Comparison of ENCODE assay signal across 8 mouse cellular contexts in genomic region chr8:120633665-120634271, GRCm38 (mm10). TPM values are rescaled to one million over a fixed set of nuclear protein-coding genes. Genes with fewer than 3 reads are reported as not detected.
A peak's percentile ranks its signal among the peaks of the same experiment; 100 is the strongest.
DNase-seq lines count a peak whose midpoint lies in the region; ATAC-seq lines count a peak whose summit lies in the region.

No protein-coding gene starts in this region.

- H3K27me3 ChIP-seq in kidney, embryonic 14.5 days (ENCODE audit: control insufficient read depth, insufficient read depth, low read length), result no peaks in the 10 kb centered on the region; the same call in 1 of the 2 replicates
- peaks cover 29% of the 10 kb centered on the region for H3K27me3 ChIP-seq in forebrain, embryonic 14.5 days (replicated peaks; ENCODE audit: control insufficient read depth, insufficient read depth, low read length)

- 1% methylated on average over 44 of the region's 44 CpGs for WGBS in kidney, embryonic 14.5 days
- under 1% methylated on average over 41 of the region's 44 CpGs for WGBS in forebrain, embryonic 14.5 days

- H3K27ac ChIP-seq in kidney, embryonic 14.5 days (ENCODE audit: low read depth, low read length), result no peak overlapping the region
- H3K27ac ChIP-seq in forebrain, embryonic 14.5 days (ENCODE audit: low read depth, low read length), result no peak overlapping the region

- H3K4me2 ChIP-seq in kidney, embryonic 14.5 days (replicated peaks; ENCODE audit: low read depth, low read length), result peak overlapping the region; percentile 100
- peak overlapping the region; percentile 95 for H3K4me2 ChIP-seq in forebrain, embryonic 14.5 days (ENCODE audit: low read length)

- peak overlapping the region; percentile 62 for H3K9ac ChIP-seq in kidney, embryonic 14.5 days (ENCODE audit: low read depth, low read length)
- H3K9ac ChIP-seq in forebrain, embryonic 14.5 days (ENCODE audit: low read length), result peak overlapping the region; percentile 68

- no peaks in the 10 kb centered on the region for H3K36me3 ChIP-seq in kidney, embryonic 14.5 days (ENCODE audit: control insufficient read depth, insufficient read depth, low read length)
- H3K36me3 ChIP-seq in forebrain, embryonic 14.5 days (ENCODE audit: control insufficient read depth, insufficient read depth, low read length), result no peaks in the 10 kb centered on the region

- peak overlapping the region; percentile 63 for H3K4me3 ChIP-seq in kidney, embryonic 14.5 days (ENCODE audit: low read length)
- peak overlapping the region; percentile 55 for H3K4me3 ChIP-seq in forebrain, embryonic 14.5 days (ENCODE audit: low read depth, low read length)

- peaks cover 10% of the 10 kb centered on the region for H3K4me1 ChIP-seq in kidney, embryonic 14.5 days (ENCODE audit: control insufficient read depth, insufficient read depth, low read length)
- peaks cover 4% of the 10 kb centered on the region; the same call in 1 of the 2 replicates for H3K4me1 ChIP-seq in forebrain, embryonic 14.5 days (ENCODE audit: control insufficient read depth, insufficient read depth, low read length)

- peaks cover 2% of the 10 kb centered on the region; the same call in 1 of the 2 replicates for H3K9me3 ChIP-seq in kidney, embryonic 14.5 days (ENCODE audit: control insufficient read depth, low read length)
- H3K9me3 ChIP-seq in forebrain, embryonic 14.5 days (replicated peaks; ENCODE audit: control insufficient read depth, low read length), result no peaks in the 10 kb centered on the region

- no peak for DNase-seq in kidney, postnatal 25 days
- DNase-seq in Muller cell, postnatal 12 days (ENCODE audit: inconsistent ontology term), result peak; percentile 48
- peak; percentile 23 for DNase-seq in forebrain, embryonic 14.5 days (ENCODE audit: low spot score)
- DNase-seq in kidney, postnatal 4 days, result peak; percentile 22 to 44
- DNase-seq in naive thymus-derived CD4-positive, alpha-beta T cell, adult 2 months (ENCODE audit: low read depth), result peak; percentile 13
- DNase-seq in frontal cortex, postnatal 14 days (ENCODE audit: low spot score in 2 of 2), result no peak

- ATAC-seq in kidney, embryonic 14.5 days (ENCODE audit: low FRiP score, low TSS enrichment), result peak; percentile 41; the same call in 1 of the 2 replicates
- ATAC-seq in forebrain, embryonic 14.5 days, result no peak
- ATAC-seq in erythroid progenitor cell, adult 5-6 weeks (replicated peaks; ENCODE audit: low FRiP score, poor library complexity, severe bottlenecking), result no peak

RNA-seq across cellular contexts. Expression of gene 1190005I06Rik, which starts 13.7 kb away (rescaled TPM):
- 2.0 and 2.6 TPM in 2 replicates for polyA plus RNA-seq in kidney, embryonic 14.5 days (2014; fragmentation: Nextera tagmentation; extraction: Ambion mirVana)
- 7.1 and 8.3 TPM in 2 replicates for polyA plus RNA-seq in forebrain, embryonic 14.5 days (2014; fragmentation: Nextera tagmentation; extraction: Ambion mirVana)
- total RNA-seq in erythroid progenitor cell, adult 5-6 weeks (2015; ENCODE audit: low replicate concordance), result not detected in 2 replicates
- not detected in 2 replicates for total RNA-seq in erythroid progenitor cell, adult 5-6 weeks (2017; ENCODE audit: low replicate concordance)

RNA-seq across cellular contexts. Expression of gene Gm27021, which starts 34.1 kb away (rescaled TPM):
- 3.6 and 3.7 TPM in 2 replicates for polyA plus RNA-seq in kidney, embryonic 14.5 days (2014; fragmentation: Nextera tagmentation; extraction: Ambion mirVana)
- polyA plus RNA-seq in forebrain, embryonic 14.5 days (2014; fragmentation: Nextera tagmentation; extraction: Ambion mirVana), result 2.9 and 6.9 TPM in 2 replicates
- not detected in 2 replicates for total RNA-seq in erythroid progenitor cell, adult 5-6 weeks (2015; ENCODE audit: low replicate concordance)
- total RNA-seq in erythroid progenitor cell, adult 5-6 weeks (2017; ENCODE audit: low replicate concordance), result not detected in 2 replicates

RNA-seq across cellular contexts. Expression of gene Cox4i1, which starts 34.3 kb away (rescaled TPM):
- polyA plus RNA-seq in kidney, embryonic 14.5 days (2014; fragmentation: Nextera tagmentation; extraction: Ambion mirVana), result 968 and 1,059 TPM in 2 replicates
- polyA plus RNA-seq in forebrain, embryonic 14.5 days (2014; fragmentation: Nextera tagmentation; extraction: Ambion mirVana), result 1,002 and 1,092 TPM in 2 replicates
- 389 and 392 TPM in 2 replicates for total RNA-seq in erythroid progenitor cell, adult 5-6 weeks (2015; ENCODE audit: low replicate concordance)
- total RNA-seq in erythroid progenitor cell, adult 5-6 weeks (2017; ENCODE audit: low replicate concordance), result 156 and 224 TPM in 2 replicates

RNA-seq across cellular contexts. Expression of gene Emc8, which starts 34.6 kb away (rescaled TPM):
- polyA plus RNA-seq in kidney, embryonic 14.5 days (2014; fragmentation: Nextera tagmentation; extraction: Ambion mirVana), result 297 and 328 TPM in 2 replicates
- 193 and 216 TPM in 2 replicates for polyA plus RNA-seq in forebrain, embryonic 14.5 days (2014; fragmentation: Nextera tagmentation; extraction: Ambion mirVana)
- total RNA-seq in erythroid progenitor cell, adult 5-6 weeks (2015; ENCODE audit: low replicate concordance), result 34.4 and 49.0 TPM in 2 replicates
- total RNA-seq in erythroid progenitor cell, adult 5-6 weeks (2017; ENCODE audit: low replicate concordance), result 11.4 and 48.0 TPM in 2 replicates

RNA-seq across cellular contexts. Expression of gene Gins2, which starts 44.7 kb away (rescaled TPM):
- polyA plus RNA-seq in kidney, embryonic 14.5 days (2014; fragmentation: Nextera tagmentation; extraction: Ambion mirVana), result 118 and 145 TPM in 2 replicates
- polyA plus RNA-seq in forebrain, embryonic 14.5 days (2014; fragmentation: Nextera tagmentation; extraction: Ambion mirVana), result 33.4 and 44.1 TPM in 2 replicates
- total RNA-seq in erythroid progenitor cell, adult 5-6 weeks (2015; ENCODE audit: low replicate concordance), result 5.8 and 31.4 TPM in 2 replicates
- 11.9 and 21.3 TPM in 2 replicates for total RNA-seq in erythroid progenitor cell, adult 5-6 weeks (2017; ENCODE audit: low replicate concordance)

Comparison
In these comparisons a context has a peak if more than half of its experiments do, and no peak if none do; other contexts are left out.
1. DNase-seq: peak in Muller cell, postnatal 12 days (single experiment), forebrain, embryonic 14.5 days (single experiment), kidney, postnatal 4 days (2 of 2) and naive thymus-derived CD4-positive, alpha-beta T cell, adult 2 months (single experiment); none in kidney, postnatal 25 days (0 of 2) and frontal cortex, postnatal 14 days (0 of 2).